Mouse (Mus musculus) stomach, postnatal 0 days (tissue): ENCODE measurements around the gene Hif3a. TPM values are rescaled to one million over a fixed set of nuclear protein-coding genes. Genes with fewer than 3 reads are reported as not detected.

Experiments used
- ATAC-seq: fragments of 200-750 bp; cut with Nextera tagmentation; 2 replicates; pipeline ENCODE4 v1.8.0; 2017; ENCODE audit not compliant: low FRiP score, low TSS enrichment
- DNase-seq: peaks from one replicate; pipeline ENCODE4 v3.0.0-alpha.2; 2016; ENCODE audit warnings: low spot score
- H3K27ac ChIP-seq: fragments of 300-500 bp; sonication (generic); replicated peaks from 2 replicates; pipeline ENCODE4 v1.5.1; 2014; ENCODE audit warnings: mild to moderate bottlenecking, control low read depth
- H3K27me3 ChIP-seq: fragments of 300-500 bp; sonication (generic); 2 replicates; pipeline ENCODE4 v1.6.1; 2014; ENCODE audit warnings: low read length; ENCODE audit not compliant: control insufficient read depth, insufficient read depth
- H3K36me3 ChIP-seq: fragments of 300-500 bp; sonication (generic); 2 replicates; pipeline ENCODE4 v1.6.1; 2014; ENCODE audit warnings: low read length, mixed read lengths; ENCODE audit not compliant: control insufficient read depth, insufficient read depth
- H3K4me1 ChIP-seq: fragments of 300-500 bp; sonication (generic); replicated peaks from 2 replicates; pipeline ENCODE4 v1.6.1; 2014; ENCODE audit warnings: antibody characterized with exemption; ENCODE audit not compliant: control insufficient read depth, insufficient read depth
- H3K4me2 ChIP-seq: fragments of 300-500 bp; sonication (generic); replicated peaks from 2 replicates; pipeline ENCODE4 v1.6.1; 2014; ENCODE audit warnings: low read depth, mild to moderate bottlenecking, control low read depth, moderate library complexity
- H3K4me3 ChIP-seq: fragments of 300-500 bp; sonication (generic); 2 replicates; pipeline ENCODE4 v1.5.1; 2014; ENCODE audit warnings: low read depth, low read length, control low read depth
- H3K9ac ChIP-seq: fragments of 300-500 bp; sonication (generic); 2 replicates; pipeline ENCODE4 v1.6.1; 2014; ENCODE audit warnings: mild to moderate bottlenecking, low read length, control low read depth, mixed read lengths
- H3K9me3 ChIP-seq: fragments of 300-500 bp; sonication (generic); 2 replicates; pipeline ENCODE4 v1.6.1; 2016; ENCODE audit warnings: low read length; ENCODE audit not compliant: control insufficient read depth
- CTCF ChIP-seq: IDR thresholded peaks from 2 replicates; pipeline ENCODE4 v1.5.1; 2016; ENCODE audit warnings: antibody characterized with exemption, low read depth, mild to moderate bottlenecking, moderate library complexity
- EP300 ChIP-seq: optimal IDR thresholded peaks from 2 replicates; pipeline ENCODE3; 2016; ENCODE audit warnings: antibody characterized with exemption
- WGBS: fragments of 180-500 bp; shearing (Covaris S2); extraction: QIAGEN DNeasy Blood & Tissue Kit; methylation state at CpG from one replicate; pipeline ENCODE4 v1.1.7; 2014; 5-methylcytosine and 5-hydroxymethylcytosine counted together
- polyA plus RNA-seq: library from polyadenylated mRNA; unstranded; fragments of >200 nt; fragmentation: Nextera tagmentation; extraction: Ambion mirVana; gene quantifications from 2 replicates; pipeline ENCODE4 v1.2.1, GENCODE M21; 2015

Hif3a gene
- polyA plus RNA-seq, 1 experiment from 2014 or later: 4.0 TPM

DNA sequence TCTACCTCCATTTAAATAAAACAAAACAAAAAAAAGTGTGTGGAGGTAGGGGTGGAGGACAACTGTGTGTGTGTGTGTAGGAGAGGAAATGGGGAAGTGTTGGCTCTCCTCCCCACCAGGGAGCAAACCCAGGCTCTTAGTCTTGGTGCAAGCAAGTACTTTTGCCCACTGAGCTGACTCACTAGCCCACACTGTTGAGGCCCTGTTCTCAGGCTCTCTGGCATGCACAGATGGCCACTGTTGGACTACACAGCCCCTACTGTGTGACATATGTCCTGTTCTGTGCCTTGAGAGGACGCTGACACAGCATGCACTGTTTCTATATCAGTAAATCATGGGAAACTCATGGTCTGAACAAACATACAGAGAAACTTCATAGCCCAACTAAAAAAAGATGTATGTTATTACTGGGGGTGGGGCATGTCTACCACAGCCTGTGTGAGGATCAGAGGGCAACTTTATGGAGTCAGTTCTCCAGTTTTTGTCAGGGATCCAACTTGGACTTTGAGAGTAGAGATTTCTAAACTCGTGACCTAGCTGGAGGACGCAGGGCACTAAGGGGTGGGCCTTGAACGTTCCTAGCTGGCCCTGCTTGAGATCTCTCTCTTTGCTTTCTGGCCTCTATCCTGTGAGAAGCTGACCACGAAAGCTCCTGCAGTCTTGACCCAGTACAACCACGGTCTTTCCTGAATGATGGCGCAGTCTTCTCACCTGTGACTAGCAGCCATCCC is 58.8 kb downstream of the Hif3a start:
- Histone ChIP-seq H3K27ac (peak overlapping the region; percentile 65; the same call in 1 of the 2 replicates), H3K9ac (no peak overlapping the region), H3K4me1 (no peaks in the 10 kb centered on the region), H3K4me2 (no peak overlapping the region), H3K4me3 (no peak overlapping the region), H3K9me3 (no peaks in the 10 kb centered on the region), H3K27me3 (no peaks in the 10 kb centered on the region), H3K36me3 (peaks cover 24% of the 10 kb centered on the region)
- ATAC-seq (no peak), DNase-seq (no peak)
- TF ChIP-seq CTCF (no peak), EP300 (no peak)
- 65% methylated on average over 7 of the region's 7 CpGs for WGBS

DNA sequence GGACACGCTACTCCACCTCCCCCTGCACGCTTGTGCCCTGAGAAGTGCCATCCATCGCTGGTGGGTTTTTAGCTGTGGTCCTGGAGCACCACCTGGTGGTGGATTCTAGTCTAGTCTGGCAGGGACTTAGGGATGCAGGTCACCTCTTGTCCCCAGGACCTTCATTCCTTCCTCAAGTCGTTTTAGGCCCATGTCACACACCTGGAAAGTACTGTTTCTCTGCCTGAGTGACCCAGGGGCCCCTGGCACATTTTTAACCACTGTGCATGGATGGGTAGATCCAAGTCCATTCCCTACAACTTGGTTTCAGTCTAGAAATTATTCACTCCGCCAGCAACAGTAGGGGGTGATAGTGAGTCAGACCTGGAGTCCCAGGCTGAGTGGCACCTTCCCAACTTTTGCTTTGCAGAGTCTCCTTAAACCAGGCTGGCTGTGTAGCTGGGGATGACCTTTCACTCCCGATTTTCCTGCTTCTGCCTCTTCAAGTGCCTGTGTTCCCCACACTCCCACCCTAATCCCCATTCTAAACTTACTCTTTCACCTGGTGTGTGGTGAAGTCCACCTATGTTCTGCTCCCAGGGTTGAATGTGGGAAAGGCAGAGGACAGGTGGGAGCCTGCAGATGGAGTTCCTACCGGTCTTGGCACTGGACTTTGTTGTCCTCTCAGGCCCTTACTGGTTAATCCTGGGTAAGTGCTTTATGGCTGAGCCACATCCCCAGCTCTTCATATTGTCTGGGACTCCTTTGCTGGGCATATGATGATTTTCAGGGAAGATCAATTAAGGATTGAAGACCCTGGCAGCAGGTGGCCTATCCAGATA is 59.6 kb downstream of the Hif3a start:
- H3K4me1 ChIP-seq: no peaks in the 10 kb centered on the region
- no peak overlapping the region for H3K4me2 ChIP-seq
- TF ChIP-seq CTCF (peak; percentile 86), EP300 (no peak)
- WGBS: 10% methylated on average over 7 of the region's 7 CpGs
- no peak overlapping the region for H3K9ac ChIP-seq
- H3K27ac ChIP-seq: 0 out of 2 replicates have a peak overlapping the region, but pooled peaks have one; percentile 13
- no peaks in the 10 kb centered on the region for H3K27me3 ChIP-seq
- ATAC-seq (peak; percentile 67), DNase-seq (peak; percentile 86)
- H3K9me3 ChIP-seq: no peaks in the 10 kb centered on the region
- peaks cover 18% of the 10 kb centered on the region for H3K36me3 ChIP-seq
- H3K4me3 ChIP-seq: no peak overlapping the region

DNA sequence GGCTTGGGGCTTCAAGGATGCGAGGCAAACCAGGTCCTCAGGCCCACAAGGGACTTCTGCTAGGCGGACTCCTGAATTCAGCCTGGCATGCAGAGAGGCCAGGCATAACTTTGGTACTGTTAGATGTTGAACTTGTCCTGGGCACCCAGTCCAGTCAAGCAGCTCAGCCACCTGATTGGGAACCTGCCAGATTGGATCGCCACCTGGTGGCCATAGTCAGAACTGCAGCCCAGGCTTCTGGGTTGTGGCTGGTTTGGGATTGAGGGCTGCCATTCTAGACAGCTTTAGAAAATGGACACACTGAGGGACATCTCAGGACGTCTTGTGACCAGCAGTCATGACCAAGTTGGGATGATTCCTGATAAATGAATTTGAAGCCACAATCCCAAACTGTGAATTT is 62.6 kb downstream of the Hif3a start:
- DNase-seq: peak; percentile 90
- WGBS: 26% methylated on average over 4 of the region's 4 CpGs
- Histone ChIP-seq H3K9ac (no peak overlapping the region), H3K4me3 (no peak overlapping the region), H3K36me3 (peaks cover 7% of the 10 kb centered on the region), H3K4me1 (no peaks in the 10 kb centered on the region), H3K4me2 (no peak overlapping the region), H3K27ac (no peak overlapping the region), H3K9me3 (no peaks in the 10 kb centered on the region), H3K27me3 (no peaks in the 10 kb centered on the region)
- ATAC-seq: peak; percentile 28; the same call in 1 of the 2 replicates
- TF ChIP-seq EP300 (no peak), CTCF (peak; percentile 98)

DNA sequence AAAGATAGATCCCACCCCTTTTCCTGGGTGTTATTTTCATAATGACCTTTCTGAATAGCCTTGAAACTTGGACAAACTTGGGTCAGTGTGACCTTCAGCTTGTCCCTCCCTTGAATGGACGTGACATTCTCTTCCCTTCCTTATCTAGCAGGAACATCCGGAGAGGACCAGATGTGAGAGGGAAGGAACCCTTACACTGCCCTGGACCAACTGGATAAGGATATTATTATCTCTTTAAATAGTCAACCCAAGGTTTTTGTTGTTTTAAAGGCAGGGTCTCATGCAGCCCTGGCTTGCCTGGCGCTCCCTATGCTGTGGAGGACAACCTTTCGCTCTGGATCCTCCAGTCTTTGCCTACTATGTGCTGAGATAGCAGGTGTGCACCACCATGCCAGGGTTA is 63.0 kb downstream of the Hif3a start:
- H3K9me3 ChIP-seq: no peaks in the 10 kb centered on the region
- peaks cover 4% of the 10 kb centered on the region for H3K36me3 ChIP-seq
- H3K4me3 ChIP-seq: no peak overlapping the region
- ATAC-seq: no peak
- TF ChIP-seq CTCF (no peak), EP300 (no peak)
- no peaks in the 10 kb centered on the region for H3K4me1 ChIP-seq
- H3K27ac ChIP-seq: no peak overlapping the region
- no peak for DNase-seq
- H3K9ac ChIP-seq: no peak overlapping the region
- H3K27me3 ChIP-seq: no peaks in the 10 kb centered on the region
- WGBS: 58% methylated on average over 4 of the region's 4 CpGs
- no peak overlapping the region for H3K4me2 ChIP-seq

DNA sequence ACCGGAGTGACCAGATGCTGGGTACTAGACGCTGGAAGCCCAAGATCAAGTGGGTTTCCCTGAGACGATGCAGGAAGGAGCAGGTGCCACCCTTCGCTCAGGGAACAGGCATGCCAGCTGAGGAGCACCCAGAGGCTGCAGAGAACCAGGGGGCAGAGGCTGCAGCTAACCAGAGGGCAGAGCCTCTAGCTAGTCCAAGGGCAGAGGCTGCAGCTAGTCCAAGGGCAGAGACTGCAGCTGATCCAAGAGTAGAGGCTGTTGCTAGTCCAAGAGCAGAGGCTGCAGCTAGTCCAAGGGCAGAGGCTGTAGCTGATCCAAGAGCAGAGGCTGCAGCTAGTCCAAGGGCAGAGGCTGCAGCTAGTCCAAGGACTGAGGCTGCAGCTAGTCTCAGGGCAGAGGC is 66.9 kb downstream of the Hif3a start:
- Histone ChIP-seq H3K27me3 (no peaks in the 10 kb centered on the region), H3K27ac (no peak overlapping the region), H3K9me3 (no peaks in the 10 kb centered on the region), H3K36me3 (peaks cover under 1% of the 10 kb centered on the region; the same call in 1 of the 2 replicates), H3K9ac (peak overlapping the region; percentile 70), H3K4me1 (peaks cover 2% of the 10 kb centered on the region; the same call in 1 of the 2 replicates), H3K4me3 (peak overlapping the region; percentile 57), H3K4me2 (peak overlapping the region; percentile 67)
- WGBS: 53% methylated on average over 4 of the region's 4 CpGs
- TF ChIP-seq CTCF: no peak
- TF ChIP-seq EP300: no peak
- ATAC-seq (no peak), DNase-seq (peak; percentile 12)

DNA sequence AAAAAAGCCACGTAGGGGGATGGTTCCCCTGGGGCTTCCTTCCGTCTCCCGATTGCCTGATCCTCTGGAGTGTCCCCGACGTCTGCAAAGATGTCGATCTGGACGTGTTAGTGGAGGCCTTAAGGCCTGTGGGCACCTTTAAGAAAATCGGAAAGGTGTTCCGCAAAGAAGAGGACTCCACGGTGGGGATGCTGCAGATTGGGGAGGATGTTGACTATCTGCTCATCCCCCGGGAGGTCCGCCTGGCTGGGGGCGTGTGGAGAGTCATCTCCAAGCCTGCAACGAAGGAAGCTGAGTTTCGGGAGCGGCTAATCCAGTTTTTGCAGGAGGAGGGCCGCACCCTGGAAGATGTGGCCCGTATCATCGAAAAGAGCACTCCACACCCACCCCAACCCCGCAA is 67.8 kb downstream of the Hif3a start:
- peak; percentile 20 for DNase-seq
- H3K4me1 ChIP-seq: peaks cover 2% of the 10 kb centered on the region; the same call in 1 of the 2 replicates
- peak overlapping the region; percentile 57 for H3K4me3 ChIP-seq
- 3% methylated on average over 20 of the region's 20 CpGs for WGBS
- no peak for TF ChIP-seq CTCF
- TF ChIP-seq EP300: no peak
- H3K27me3 ChIP-seq: no peaks in the 10 kb centered on the region
- ATAC-seq: no peak
- H3K4me2 ChIP-seq: peak overlapping the region; percentile 67
- no peaks in the 10 kb centered on the region for H3K36me3 ChIP-seq
- H3K9me3 ChIP-seq: no peaks in the 10 kb centered on the region
- H3K27ac ChIP-seq: peak overlapping the region; percentile 85
- H3K9ac ChIP-seq: peak overlapping the region; percentile 70
